7 mouse cellular contexts compared by ENCODE assay signal in the genomic region with DNA sequence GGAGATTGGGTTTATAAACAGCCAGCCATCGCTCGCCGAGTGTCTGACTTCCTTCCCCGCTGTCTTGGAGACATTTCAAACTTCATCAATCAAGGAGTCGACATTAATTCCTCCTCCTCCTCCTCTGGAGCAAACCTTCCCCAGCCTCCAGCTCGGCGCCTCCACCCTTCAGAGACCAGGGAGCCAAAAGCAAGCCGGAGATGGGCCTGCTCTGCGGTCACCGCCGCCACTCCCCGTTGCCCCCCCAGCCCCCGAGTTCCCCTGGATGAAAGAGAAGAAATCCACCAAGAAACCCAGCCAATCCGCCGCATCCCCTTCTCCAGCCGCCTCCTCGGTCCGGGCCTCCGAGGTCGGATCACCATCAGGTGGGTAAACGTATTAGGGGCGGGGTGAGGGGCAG. TPM values are rescaled to one million over a fixed set of nuclear protein-coding genes. Genes with fewer than 3 reads are reported as not detected.
DNase-seq lines count a peak whose midpoint lies in the region; ATAC-seq and TF ChIP-seq lines count a peak whose summit lies in the region.

No protein-coding gene starts in this region.

- under 1% methylated on average over 22 of the region's 22 CpGs for WGBS in lung, embryonic 16.5 days
- WGBS in forebrain, postnatal 0 days: 4% methylated on average over 22 of the region's 22 CpGs

- peak overlapping the region; percentile 84 for H3K27ac ChIP-seq in lung, embryonic 16.5 days (ENCODE audit: low read length)
- no peak overlapping the region for H3K27ac ChIP-seq in forebrain, postnatal 0 days (ENCODE audit: low read depth, low read length)

- H3K9me3 ChIP-seq in lung, embryonic 16.5 days (ENCODE audit: control insufficient read depth, low read length): no peaks in the 10 kb centered on the region
- H3K9me3 ChIP-seq in forebrain, postnatal 0 days (ENCODE audit: low read length): no peaks in the 10 kb centered on the region

- ATAC-seq in lung, embryonic 16.5 days (ENCODE audit: low read depth): peak; percentile 73
- ATAC-seq in forebrain, postnatal 0 days: no peak
- ATAC-seq in erythroblast, adult 5-6 weeks (replicated peaks; ENCODE audit: low FRiP score, poor library complexity, severe bottlenecking): no peak

- peaks cover 22% of the 10 kb centered on the region for H3K4me1 ChIP-seq in lung, embryonic 16.5 days (replicated peaks; ENCODE audit: control insufficient read depth, insufficient read depth, low read length)
- no peaks in the 10 kb centered on the region for H3K4me1 ChIP-seq in forebrain, postnatal 0 days (ENCODE audit: insufficient read depth)

- peak overlapping the region; percentile 92 for H3K9ac ChIP-seq in lung, embryonic 16.5 days (ENCODE audit: low read length)
- H3K9ac ChIP-seq in forebrain, postnatal 0 days: no peak overlapping the region

- peak overlapping the region; percentile 75 for H3K4me3 ChIP-seq in lung, embryonic 16.5 days (ENCODE audit: low read length)
- no peak overlapping the region for H3K4me3 ChIP-seq in forebrain, postnatal 0 days (ENCODE audit: low read depth, low read length)

- peak; percentile 55 to 74 for DNase-seq in adrenal gland, adult 18-20 months (ENCODE audit: low spot score in 2 of 2)
- DNase-seq in embryo, embryonic 11 days: peak; percentile 79
- peak; percentile 85 for DNase-seq in kidney, adult 9 months
- DNase-seq in forebrain, postnatal 0 days: no peak
- no peak for DNase-seq in layer of hippocampus, adult 11-12 months (ENCODE audit: low spot score)

- H3K4me2 ChIP-seq in lung, embryonic 16.5 days (ENCODE audit: low read depth, low read length): peak overlapping the region; percentile 65
- H3K4me2 ChIP-seq in forebrain, postnatal 0 days (ENCODE audit: low read depth): no peak overlapping the region

- TF ChIP-seq CTCF in forebrain, postnatal 0 days (IDR thresholded peaks at IDR 0.05; ENCODE audit: low read depth): no peak

- H3K27me3 ChIP-seq in lung, embryonic 16.5 days (ENCODE audit: control insufficient read depth, insufficient read depth, low read depth, low read length): peaks cover 12% of the 10 kb centered on the region
- H3K27me3 ChIP-seq in forebrain, postnatal 0 days (ENCODE audit: insufficient read depth, low read length): peaks cover 92% of the 10 kb centered on the region

- no peaks in the 10 kb centered on the region for H3K36me3 ChIP-seq in lung, embryonic 16.5 days (ENCODE audit: control insufficient read depth, insufficient read depth, low read length)
- no peaks in the 10 kb centered on the region for H3K36me3 ChIP-seq in forebrain, postnatal 0 days (ENCODE audit: insufficient read depth)

RNA-seq across cellular contexts. Expression of a gene that starts 1.5 kb away (rescaled TPM):
- total RNA-seq in adrenal gland, adult 18-20 months (2021): 10 to 100 TPM; 17.1 to 21.5 TPM
- 20.1 and 24.0 TPM in 2 replicates for polyA plus RNA-seq in lung, embryonic 16.5 days (2015; fragmentation: Nextera tagmentation; extraction: Ambion mirVana)
- not detected in 2 replicates for total RNA-seq in forebrain, postnatal 0 days (2014; rRNA removed)
- not detected in 2 replicates for polyA plus RNA-seq in forebrain, postnatal 0 days (2015; fragmentation: Nextera tagmentation; extraction: Ambion mirVana)
- total RNA-seq in erythroblast, adult 5-6 weeks (2015; ENCODE audit: low replicate concordance): not detected in 2 replicates
- total RNA-seq in erythroblast, adult 5-6 weeks (2017; ENCODE audit: low replicate concordance): not detected in 2 replicates

RNA-seq across cellular contexts. Expression of a gene that starts 13.7 kb away (rescaled TPM):
- not detected for total RNA-seq in adrenal gland, adult 18-20 months (2021)
- polyA plus RNA-seq in lung, embryonic 16.5 days (2015; fragmentation: Nextera tagmentation; extraction: Ambion mirVana): 0.18 TPM in 1 of 2 replicates, not detected in the other
- total RNA-seq in forebrain, postnatal 0 days (2014; rRNA removed): not detected in 2 replicates
- not detected in 2 replicates for polyA plus RNA-seq in forebrain, postnatal 0 days (2015; fragmentation: Nextera tagmentation; extraction: Ambion mirVana)
- total RNA-seq in erythroblast, adult 5-6 weeks (2015; ENCODE audit: low replicate concordance): not detected in 2 replicates
- total RNA-seq in erythroblast, adult 5-6 weeks (2017; ENCODE audit: low replicate concordance): not detected in 2 replicates

RNA-seq across cellular contexts. Expression of a gene that starts 28.7 kb away (rescaled TPM):
- total RNA-seq in adrenal gland, adult 18-20 months (2021): 10 to 100 TPM; 17.2 to 20.7 TPM
- 2.1 and 2.6 TPM in 2 replicates for polyA plus RNA-seq in lung, embryonic 16.5 days (2015; fragmentation: Nextera tagmentation; extraction: Ambion mirVana)
- not detected in 2 replicates for total RNA-seq in forebrain, postnatal 0 days (2014; rRNA removed)
- not detected in 2 replicates for polyA plus RNA-seq in forebrain, postnatal 0 days (2015; fragmentation: Nextera tagmentation; extraction: Ambion mirVana)
- not detected in 2 replicates for total RNA-seq in erythroblast, adult 5-6 weeks (2015; ENCODE audit: low replicate concordance)
- not detected in 2 replicates for total RNA-seq in erythroblast, adult 5-6 weeks (2017; ENCODE audit: low replicate concordance)

RNA-seq across cellular contexts. Expression of a gene that starts 33.8 kb away (rescaled TPM):
- total RNA-seq in adrenal gland, adult 18-20 months (2021): 10 to 100 TPM; 16.3 to 22.1 TPM
- 3.4 TPM in 2 replicates for polyA plus RNA-seq in lung, embryonic 16.5 days (2015; fragmentation: Nextera tagmentation; extraction: Ambion mirVana)
- total RNA-seq in forebrain, postnatal 0 days (2014; rRNA removed): not detected in 2 replicates
- not detected in 2 replicates for polyA plus RNA-seq in forebrain, postnatal 0 days (2015; fragmentation: Nextera tagmentation; extraction: Ambion mirVana)
- 0.63 TPM in 1 of 2 replicates, not detected in the other for total RNA-seq in erythroblast, adult 5-6 weeks (2015; ENCODE audit: low replicate concordance)
- total RNA-seq in erythroblast, adult 5-6 weeks (2017; ENCODE audit: low replicate concordance): 0.56 and 0.77 TPM in 2 replicates

RNA-seq across cellular contexts. Expression of a gene that starts 48.7 kb away (rescaled TPM):
- 10 to 100 TPM; 11.6 to 27.3 TPM for total RNA-seq in adrenal gland, adult 18-20 months (2021)
- 39.2 and 46.6 TPM in 2 replicates for polyA plus RNA-seq in lung, embryonic 16.5 days (2015; fragmentation: Nextera tagmentation; extraction: Ambion mirVana)
- not detected in 2 replicates for total RNA-seq in forebrain, postnatal 0 days (2014; rRNA removed)
- polyA plus RNA-seq in forebrain, postnatal 0 days (2015; fragmentation: Nextera tagmentation; extraction: Ambion mirVana): not detected in 2 replicates
- total RNA-seq in erythroblast, adult 5-6 weeks (2015; ENCODE audit: low replicate concordance): not detected in 2 replicates
- total RNA-seq in erythroblast, adult 5-6 weeks (2017; ENCODE audit: low replicate concordance): not detected in 2 replicates

Comparison
In these comparisons a context has a peak if more than half of its experiments do, and no peak if none do; other contexts are left out.
1. DNase-seq: peak in adrenal gland, adult 18-20 months (2 of 2), embryo, embryonic 11 days (single experiment) and kidney, adult 9 months (single experiment); none in forebrain, postnatal 0 days (single experiment) and layer of hippocampus, adult 11-12 months (single experiment).
2. RNA of a gene that starts 1.5 kb away (total RNA-seq): 17.1 to 21.5 TPM in adrenal gland, adult 18-20 months; not detected in forebrain, postnatal 0 days and not detected in erythroblast, adult 5-6 weeks; every median in the first group is over 10 times any median in the second.
3. RNA of a gene that starts 28.7 kb away (total RNA-seq): 17.2 to 20.7 TPM in adrenal gland, adult 18-20 months; not detected in forebrain, postnatal 0 days and not detected in erythroblast, adult 5-6 weeks; every median in the first group is over 10 times any median in the second.